Mouse (Mus musculus): ENCODE data around the gene Brk1.

DNA sequence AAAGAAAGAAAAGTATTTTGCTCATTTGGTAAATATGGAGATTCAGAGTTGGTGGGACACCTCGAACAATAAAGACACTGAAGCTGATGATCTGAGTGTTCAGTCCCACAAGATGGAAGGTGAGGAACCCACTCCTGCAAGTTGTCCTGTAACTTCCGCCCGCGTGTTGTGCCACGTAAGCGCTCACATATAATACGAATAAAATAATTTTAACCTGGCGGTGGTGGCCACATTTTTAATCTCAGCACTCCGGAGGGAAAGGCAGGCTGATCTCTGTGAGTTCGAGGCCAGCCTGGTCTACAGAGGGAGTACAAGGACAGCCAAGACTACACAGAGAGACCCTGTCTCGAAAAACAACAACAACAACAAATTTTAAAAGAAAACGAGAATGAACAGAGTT, 579 bp upstream of the Brk1 start:
- no peak for TF ChIP-seq CTCF (IDR thresholded peaks at IDR 0.05; ENCODE audit: extremely low read depth, insufficient read depth, insufficient read length, insufficient replicate concordance)
- no peak for TF ChIP-seq POLR2A (IDR thresholded peaks at IDR 0.05; ENCODE audit: low read depth, low read length)

Data from spleen, adult 2 months (tissue).